Mouse (Mus musculus): ENCODE measurements at regions not wholly inside any gene's neighbourhood (a gene's known extent, or its start where the extent isn't known, plus 50 kb on each side); places are given as distances from the start of the nearest gene placed in this dataset.

GRCm38 (mm10) chr10:117556851-117557542, 72.3 kb upstream of the Cpm start:
- no peak for TF ChIP-seq ZMIZ1 (IDR thresholded peaks at IDR 0.05; ENCODE audit: low read depth, low read length)
- no peak for TF ChIP-seq POLR2A (IDR thresholded peaks at IDR 0.05; ENCODE audit: low read depth, low read length)
- no peak for TF ChIP-seq CTCF (conservative IDR thresholded peaks at IDR 0.05 in 1 of 2, IDR thresholded peaks at IDR 0.05 in 1 of 2; ENCODE audit: low read depth in 2 of 2, low read length in 2 of 2)
- TF ChIP-seq RCOR1 (conservative IDR thresholded peaks at IDR 0.05; ENCODE audit: low read depth, low read length) = no peak
- no peak for TF ChIP-seq UBTF (IDR thresholded peaks at IDR 0.05; ENCODE audit: low read depth, low read length)
- no peak for TF ChIP-seq SMC3 (IDR thresholded peaks at IDR 0.05; ENCODE audit: low read depth, low read length)

Measured in CH12.LX (cell line).